Mouse (Mus musculus): ENCODE measurements at regions not wholly inside any gene's neighbourhood (a gene's known extent, or its start where the extent isn't known, plus 50 kb on each side); places are given as distances from the start of the nearest gene placed in this dataset.

GRCm38 (mm10) chr8:92219181-92219890 lies 138.1 kb upstream of the Irx5 start:
- Histone ChIP-seq H3K27me3 (ENCODE audit: control insufficient read depth, insufficient read depth, low read length) (no peaks in the 10 kb centered on the region), H3K4me1 (ENCODE audit: control insufficient read depth, insufficient read depth, low read length) (no peaks in the 10 kb centered on the region), H3K79me2 (replicated peaks; ENCODE audit: control insufficient read depth, insufficient read depth, low read length) (no peaks in the 10 kb centered on the region), H3K4me3 (no peak overlapping the region), H3K9ac (ENCODE audit: low read depth, low read length) (no peak overlapping the region), H3K27ac (no peak overlapping the region), H3K36me3 (ENCODE audit: control insufficient read depth, insufficient read depth, low read length) (no peaks in the 10 kb centered on the region)
- no peak for TF ChIP-seq EP300 (IDR thresholded peaks at IDR 0.05; ENCODE audit: insufficient read depth, low read depth, low read length)
- TF ChIP-seq POLR2A (IDR thresholded peaks at IDR 0.05; ENCODE audit: insufficient read depth, low read depth, low read length): no peak
- no peak for TF ChIP-seq CTCF (IDR thresholded peaks at IDR 0.05)
- DNase-seq: no peak
- 75% methylated on average over 9 of the region's 9 CpGs for WGBS
- intact Hi-C loops (cut with DNase I): no loop called here

GRCm38 (mm10) chr8:92217521-92217920 lies 139.9 kb upstream of the Irx5 start:
- H3K9ac ChIP-seq (ENCODE audit: low read depth, low read length): no peak overlapping the region
- TF ChIP-seq CTCF (IDR thresholded peaks at IDR 0.05) (no peak), EP300 (IDR thresholded peaks at IDR 0.05; ENCODE audit: insufficient read depth, low read depth, low read length) (no peak), POLR2A (IDR thresholded peaks at IDR 0.05; ENCODE audit: insufficient read depth, low read depth, low read length) (no peak)
- no peaks in the 10 kb centered on the region for H3K27me3 ChIP-seq (ENCODE audit: control insufficient read depth, insufficient read depth, low read length)
- H3K36me3 ChIP-seq (ENCODE audit: control insufficient read depth, insufficient read depth, low read length): no peaks in the 10 kb centered on the region
- H3K27ac ChIP-seq: no peak overlapping the region
- no peak overlapping the region for H3K4me3 ChIP-seq
- no peaks in the 10 kb centered on the region for H3K4me1 ChIP-seq (ENCODE audit: control insufficient read depth, insufficient read depth, low read length)
- H3K79me2 ChIP-seq (replicated peaks; ENCODE audit: control insufficient read depth, insufficient read depth, low read length): no peaks in the 10 kb centered on the region
- WGBS: 84% methylated on average over 2 of the region's 2 CpGs
- intact Hi-C loops (cut with DNase I): no loop called here
- DNase-seq: no peak

GRCm38 (mm10) chr8:92216176-92216575 lies 141.2 kb upstream of the Irx5 start:
- no peak overlapping the region for H3K9ac ChIP-seq (ENCODE audit: low read depth, low read length)
- no peaks in the 10 kb centered on the region for H3K4me1 ChIP-seq (ENCODE audit: control insufficient read depth, insufficient read depth, low read length)
- 21% methylated on average over 4 of the region's 5 CpGs for WGBS
- no peak for DNase-seq
- H3K36me3 ChIP-seq (ENCODE audit: control insufficient read depth, insufficient read depth, low read length): no peaks in the 10 kb centered on the region
- TF ChIP-seq EP300 (IDR thresholded peaks at IDR 0.05; ENCODE audit: insufficient read depth, low read depth, low read length): no peak
- no peak for TF ChIP-seq POLR2A (IDR thresholded peaks at IDR 0.05; ENCODE audit: insufficient read depth, low read depth, low read length)
- no peak for TF ChIP-seq CTCF (IDR thresholded peaks at IDR 0.05)
- H3K27me3 ChIP-seq (ENCODE audit: control insufficient read depth, insufficient read depth, low read length): no peaks in the 10 kb centered on the region
- intact Hi-C loops (cut with DNase I): no loop called here
- no peak overlapping the region for H3K27ac ChIP-seq
- H3K4me3 ChIP-seq: no peak overlapping the region
- no peaks in the 10 kb centered on the region for H3K79me2 ChIP-seq (replicated peaks; ENCODE audit: control insufficient read depth, insufficient read depth, low read length)

GRCm38 (mm10) chr8:92212786-92213535 lies 144.5 kb upstream of the Irx5 start:
- no peaks in the 10 kb centered on the region for H3K4me1 ChIP-seq (ENCODE audit: control insufficient read depth, insufficient read depth, low read length)
- H3K27me3 ChIP-seq (ENCODE audit: control insufficient read depth, insufficient read depth, low read length): no peaks in the 10 kb centered on the region
- H3K79me2 ChIP-seq (replicated peaks; ENCODE audit: control insufficient read depth, insufficient read depth, low read length): no peaks in the 10 kb centered on the region
- no peak for DNase-seq
- TF ChIP-seq POLR2A (IDR thresholded peaks at IDR 0.05; ENCODE audit: insufficient read depth, low read depth, low read length) (no peak), EP300 (IDR thresholded peaks at IDR 0.05; ENCODE audit: insufficient read depth, low read depth, low read length) (no peak), CTCF (IDR thresholded peaks at IDR 0.05) (no peak)
- 84% methylated on average over 14 of the region's 14 CpGs for WGBS
- intact Hi-C loops (cut with DNase I): no loop called here
- no peak overlapping the region for H3K4me3 ChIP-seq
- H3K9ac ChIP-seq (ENCODE audit: low read depth, low read length): no peak overlapping the region
- no peak overlapping the region for H3K27ac ChIP-seq
- H3K36me3 ChIP-seq (ENCODE audit: control insufficient read depth, insufficient read depth, low read length): no peaks in the 10 kb centered on the region

GRCm38 (mm10) chr8:92209081-92209480 lies 148.3 kb upstream of the Irx5 start:
- no peak overlapping the region for H3K9ac ChIP-seq (ENCODE audit: low read depth, low read length)
- no peaks in the 10 kb centered on the region; the same call in 1 of the 2 replicates for H3K4me1 ChIP-seq (ENCODE audit: control insufficient read depth, insufficient read depth, low read length)
- H3K36me3 ChIP-seq (ENCODE audit: control insufficient read depth, insufficient read depth, low read length): no peaks in the 10 kb centered on the region
- DNase-seq: no peak
- H3K79me2 ChIP-seq (replicated peaks; ENCODE audit: control insufficient read depth, insufficient read depth, low read length): no peaks in the 10 kb centered on the region
- no peaks in the 10 kb centered on the region for H3K27me3 ChIP-seq (ENCODE audit: control insufficient read depth, insufficient read depth, low read length)
- intact Hi-C loops (cut with DNase I): no loop called here
- WGBS: 39% methylated on average over 5 of the region's 5 CpGs
- no peak overlapping the region for H3K4me3 ChIP-seq
- H3K27ac ChIP-seq: no peak overlapping the region
- no peak for TF ChIP-seq CTCF (IDR thresholded peaks at IDR 0.05)
- TF ChIP-seq POLR2A (IDR thresholded peaks at IDR 0.05; ENCODE audit: insufficient read depth, low read depth, low read length): no peak
- TF ChIP-seq EP300 (IDR thresholded peaks at IDR 0.05; ENCODE audit: insufficient read depth, low read depth, low read length): no peak

- DNase-seq: no peak
- no peak for TF ChIP-seq EP300 (IDR thresholded peaks at IDR 0.05; ENCODE audit: insufficient read depth, low read depth, low read length)
- TF ChIP-seq POLR2A (IDR thresholded peaks at IDR 0.05; ENCODE audit: insufficient read depth, low read depth, low read length): no peak
- TF ChIP-seq CTCF (IDR thresholded peaks at IDR 0.05): no peak
- H3K79me2 ChIP-seq (replicated peaks; ENCODE audit: control insufficient read depth, insufficient read depth, low read length): no peaks in the 10 kb centered on the region
- WGBS: 92% methylated on average over 8 of the region's 8 CpGs
- H3K9ac ChIP-seq (ENCODE audit: low read depth, low read length): no peak overlapping the region
- no peaks in the 10 kb centered on the region for H3K27me3 ChIP-seq (ENCODE audit: control insufficient read depth, insufficient read depth, low read length)
- no peaks in the 10 kb centered on the region for H3K36me3 ChIP-seq (ENCODE audit: control insufficient read depth, insufficient read depth, low read length)
- no peak overlapping the region for H3K4me3 ChIP-seq
- H3K27ac ChIP-seq: no peak overlapping the region
- no peaks in the 10 kb centered on the region for H3K4me1 ChIP-seq (ENCODE audit: control insufficient read depth, insufficient read depth, low read length)
- intact Hi-C loops (cut with DNase I): no loop called here
Observed at GRCm38 (mm10) chr8:92195635-92196034, 161.8 kb upstream of the Irx5 start.
